Mouse (Mus musculus) stomach, postnatal 0 days (tissue): ENCODE results near the gene Nrp1. TPM values are rescaled to one million over a fixed set of nuclear protein-coding genes. Genes with fewer than 3 reads are reported as not detected.

ENCODE experiments used
- ATAC-seq: fragments of 200-750 bp; cut with Nextera tagmentation; 2 replicates; pipeline ENCODE4 v1.8.0; 2017; ENCODE audit not compliant: low FRiP score, low TSS enrichment
- DNase-seq: peaks from one replicate; pipeline ENCODE4 v3.0.0-alpha.2; 2016; ENCODE audit warnings: low spot score
- H3K27ac ChIP-seq: fragments of 300-500 bp; sonication (generic); replicated peaks from 2 replicates; pipeline ENCODE4 v1.5.1; 2014; ENCODE audit warnings: mild to moderate bottlenecking, control low read depth
- H3K27me3 ChIP-seq: fragments of 300-500 bp; sonication (generic); 2 replicates; pipeline ENCODE4 v1.6.1; 2014; ENCODE audit warnings: low read length; ENCODE audit not compliant: control insufficient read depth, insufficient read depth
- H3K36me3 ChIP-seq: fragments of 300-500 bp; sonication (generic); 2 replicates; pipeline ENCODE4 v1.6.1; 2014; ENCODE audit warnings: low read length, mixed read lengths; ENCODE audit not compliant: control insufficient read depth, insufficient read depth
- H3K4me1 ChIP-seq: fragments of 300-500 bp; sonication (generic); replicated peaks from 2 replicates; pipeline ENCODE4 v1.6.1; 2014; ENCODE audit warnings: antibody characterized with exemption; ENCODE audit not compliant: control insufficient read depth, insufficient read depth
- H3K4me2 ChIP-seq: fragments of 300-500 bp; sonication (generic); replicated peaks from 2 replicates; pipeline ENCODE4 v1.6.1; 2014; ENCODE audit warnings: low read depth, mild to moderate bottlenecking, control low read depth, moderate library complexity
- H3K4me3 ChIP-seq: fragments of 300-500 bp; sonication (generic); 2 replicates; pipeline ENCODE4 v1.5.1; 2014; ENCODE audit warnings: low read depth, low read length, control low read depth
- H3K9ac ChIP-seq: fragments of 300-500 bp; sonication (generic); 2 replicates; pipeline ENCODE4 v1.6.1; 2014; ENCODE audit warnings: mild to moderate bottlenecking, low read length, control low read depth, mixed read lengths
- H3K9me3 ChIP-seq: fragments of 300-500 bp; sonication (generic); 2 replicates; pipeline ENCODE4 v1.6.1; 2016; ENCODE audit warnings: low read length; ENCODE audit not compliant: control insufficient read depth
- CTCF ChIP-seq: IDR thresholded peaks from 2 replicates; pipeline ENCODE4 v1.5.1; 2016; ENCODE audit warnings: antibody characterized with exemption, low read depth, mild to moderate bottlenecking, moderate library complexity
- EP300 ChIP-seq: optimal IDR thresholded peaks from 2 replicates; pipeline ENCODE3; 2016; ENCODE audit warnings: antibody characterized with exemption
- WGBS: fragments of 180-500 bp; shearing (Covaris S2); extraction: QIAGEN DNeasy Blood & Tissue Kit; methylation state at CpG from one replicate; pipeline ENCODE4 v1.1.7; 2014; 5-methylcytosine and 5-hydroxymethylcytosine counted together
- polyA plus RNA-seq: library from polyadenylated mRNA; unstranded; fragments of >200 nt; fragmentation: Nextera tagmentation; extraction: Ambion mirVana; gene quantifications from 2 replicates; pipeline ENCODE4 v1.2.1, GENCODE M21; 2015

The Nrp1 gene
- polyA plus RNA-seq, 1 experiment from 2014 or later, result 16.9 TPM

- no peak for TF ChIP-seq CTCF
- no peak for TF ChIP-seq EP300
Observed at GRCm38 (mm10) chr8:128466681-128467430, 108.5 kb downstream of the Nrp1 start.

GRCm38 (mm10) chr8:128470097-128470496 is 111.7 kb downstream of the Nrp1 start:
- Histone ChIP-seq H3K27me3 (no peaks in the 10 kb centered on the region), H3K27ac (no peak overlapping the region), H3K4me1 (no peaks in the 10 kb centered on the region), H3K9ac (no peak overlapping the region), H3K36me3 (no peaks in the 10 kb centered on the region), H3K4me2 (no peak overlapping the region), H3K9me3 (no peaks in the 10 kb centered on the region), H3K4me3 (no peak overlapping the region)
- 54% methylated on average over 2 of the region's 2 CpGs for WGBS
- DNase-seq (no peak), ATAC-seq (no peak)
- TF ChIP-seq CTCF (no peak), EP300 (no peak)

More at GRCm38 (mm10) chr8:128466681-128467430, 108.5 kb downstream of the Nrp1 start:
- WGBS, result 57% methylated on average over 4 of the region's 4 CpGs
- no peak overlapping the region for H3K4me3 ChIP-seq
- H3K4me2 ChIP-seq, result no peak overlapping the region
- no peaks in the 10 kb centered on the region for H3K36me3 ChIP-seq
- peaks cover 4% of the 10 kb centered on the region for H3K4me1 ChIP-seq
- DNase-seq (no peak), ATAC-seq (no peak)
- H3K9ac ChIP-seq, result no peak overlapping the region
- no peaks in the 10 kb centered on the region for H3K9me3 ChIP-seq
- H3K27ac ChIP-seq, result no peak overlapping the region
- no peaks in the 10 kb centered on the region for H3K27me3 ChIP-seq

- Histone ChIP-seq H3K9ac (no peak overlapping the region), H3K9me3 (no peaks in the 10 kb centered on the region), H3K36me3 (no peaks in the 10 kb centered on the region), H3K4me2 (no peak overlapping the region), H3K4me3 (no peak overlapping the region), H3K4me1 (no peaks in the 10 kb centered on the region), H3K27me3 (no peaks in the 10 kb centered on the region), H3K27ac (no peak overlapping the region)
- WGBS, result 76% methylated on average over 2 of the region's 2 CpGs
- no peak for DNase-seq
- no peak for TF ChIP-seq CTCF
- TF ChIP-seq EP300, result no peak
- no peak for ATAC-seq
Observed at GRCm38 (mm10) chr8:128471186-128471585, 112.8 kb downstream of the Nrp1 start.

GRCm38 (mm10) chr8:128472871-128473270 is 114.5 kb downstream of the Nrp1 start:
- Histone ChIP-seq H3K4me2 (no peak overlapping the region), H3K9ac (no peak overlapping the region), H3K36me3 (no peaks in the 10 kb centered on the region), H3K9me3 (no peaks in the 10 kb centered on the region), H3K27me3 (no peaks in the 10 kb centered on the region), H3K4me1 (no peaks in the 10 kb centered on the region), H3K4me3 (no peak overlapping the region), H3K27ac (no peak overlapping the region)
- TF ChIP-seq CTCF (no peak), EP300 (no peak)
- no peak for ATAC-seq
- no peak for DNase-seq
- WGBS, result 94% methylated on average over 2 of the region's 2 CpGs

- H3K4me3 ChIP-seq, result no peak overlapping the region
- no peak overlapping the region for H3K27ac ChIP-seq
- H3K9me3 ChIP-seq, result no peaks in the 10 kb centered on the region
- peak; percentile 89 for ATAC-seq
- no peak for DNase-seq
- H3K4me1 ChIP-seq, result no peaks in the 10 kb centered on the region
- H3K27me3 ChIP-seq, result no peaks in the 10 kb centered on the region
- 58% methylated on average over 5 of the region's 5 CpGs for WGBS
- no peak for TF ChIP-seq EP300
- no peak for TF ChIP-seq CTCF
- H3K9ac ChIP-seq, result no peak overlapping the region
- H3K4me2 ChIP-seq, result no peak overlapping the region
- no peaks in the 10 kb centered on the region for H3K36me3 ChIP-seq
Observed at GRCm38 (mm10) chr8:128473456-128474239, 115.2 kb downstream of the Nrp1 start.

- no peak overlapping the region for H3K9ac ChIP-seq
- TF ChIP-seq EP300 (no peak), CTCF (no peak)
- no peak overlapping the region for H3K4me3 ChIP-seq
- H3K36me3 ChIP-seq, result no peaks in the 10 kb centered on the region
- ATAC-seq (peak; percentile 38; the same call in 1 of the 2 replicates), DNase-seq (no peak)
- H3K27me3 ChIP-seq, result no peaks in the 10 kb centered on the region
- H3K27ac ChIP-seq, result no peak overlapping the region
- 39% methylated on average over 2 of the region's 2 CpGs for WGBS
- no peaks in the 10 kb centered on the region for H3K4me1 ChIP-seq
- no peak overlapping the region for H3K4me2 ChIP-seq
- no peaks in the 10 kb centered on the region for H3K9me3 ChIP-seq
Observed at GRCm38 (mm10) chr8:128474614-128475013, 116.2 kb downstream of the Nrp1 start.
